Mouse (Mus musculus) bone marrow, adult 2 months (tissue): ENCODE data around the gene Herc3.

Experiments used
- CTCF ChIP-seq: fragments of 200-500 bp; IDR thresholded peaks from 2 replicates; pipeline ENCODE4 v1.5.1; 2011; ENCODE audit warnings: low read length, control low read depth; ENCODE audit not compliant: control insufficient read depth, insufficient read depth
- POLR2A ChIP-seq: fragments of 200-500 bp; IDR thresholded peaks from 2 replicates; pipeline ENCODE4 v1.6.1; 2011; ENCODE audit warnings: low read depth, mild to moderate bottlenecking, control low read depth, low read length, borderline replicate concordance; ENCODE audit not compliant: control insufficient read depth

DNA sequence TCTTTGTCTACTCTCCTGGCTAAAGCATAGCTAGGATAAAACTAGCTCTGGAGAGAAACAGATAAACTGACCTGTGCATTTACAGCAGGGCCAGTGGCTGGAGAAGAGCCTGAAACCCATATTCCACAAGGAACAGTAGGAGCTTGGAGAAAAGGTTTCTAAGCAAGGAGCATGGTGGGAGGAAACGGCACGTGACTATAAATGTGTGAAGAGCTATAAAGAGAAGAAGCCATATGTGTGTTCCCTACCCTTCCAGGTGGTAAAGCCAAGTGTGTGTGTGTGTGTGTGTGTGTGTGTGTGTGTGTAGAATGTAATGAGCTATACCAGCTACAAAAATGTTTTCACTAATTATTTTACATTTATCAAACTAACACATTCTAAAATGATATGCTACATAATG is 111.0 kb downstream of the Herc3 start:
- TF ChIP-seq CTCF (no peak), POLR2A (no peak)
